Mouse (Mus musculus) cerebellum, adult 2 months (tissue): Measurements from ENCODE around the gene Myo9b.

Experiments used
- CTCF ChIP-seq: fragments of 200-500 bp; IDR thresholded peaks from 2 replicates; pipeline ENCODE4 v1.5.1; 2011; ENCODE audit warnings: low read depth, mild to moderate bottlenecking, control low read depth, low read length, moderate library complexity, borderline replicate concordance; ENCODE audit not compliant: insufficient read depth
- POLR2A ChIP-seq: fragments of 200-500 bp; IDR thresholded peaks from 2 replicates; pipeline ENCODE4 v1.6.1; 2011; ENCODE audit warnings: low read length, control low read depth, borderline replicate concordance; ENCODE audit not compliant: insufficient read depth

- TF ChIP-seq POLR2A (no peak), CTCF (no peak)
Observed at GRCm38 (mm10) chr8:71290211-71290610, 17.7 kb downstream of the Myo9b start.
